ENCODE assay signal across 8 mouse cellular contexts in the genomic region with DNA sequence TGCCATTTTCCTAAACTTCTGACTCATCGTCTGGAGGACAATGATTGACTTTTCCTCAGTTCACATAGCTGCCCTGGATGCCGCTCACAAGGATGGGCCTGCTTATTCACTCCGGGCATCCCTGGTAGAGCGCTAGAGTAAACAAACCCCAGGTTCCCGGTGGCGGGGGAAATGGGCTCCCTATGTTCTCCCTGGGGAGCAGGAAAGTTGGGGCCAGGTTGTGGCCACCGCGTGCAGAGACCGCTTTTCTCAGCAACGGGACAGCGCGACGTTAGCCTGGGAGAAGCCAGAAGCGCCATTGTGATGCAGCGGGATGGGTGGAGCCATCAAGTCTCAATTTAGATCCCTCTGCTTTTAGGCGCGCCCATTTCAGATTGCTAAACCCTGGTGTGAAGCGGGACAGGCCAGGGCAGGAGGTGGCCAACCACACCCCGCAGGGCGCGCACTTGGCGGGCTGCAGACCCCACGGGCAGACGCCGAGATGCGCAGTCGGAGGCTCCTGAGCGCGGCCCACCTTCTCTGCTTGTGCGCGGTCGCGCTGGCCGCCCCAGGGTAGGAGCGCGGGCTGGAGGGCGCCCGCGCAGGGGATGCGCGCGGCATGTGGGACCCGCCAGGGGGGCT. TPM values are rescaled to one million over a fixed set of nuclear protein-coding genes. Genes with fewer than 3 reads are reported as not detected.
A peak's percentile ranks its signal among the peaks of the same experiment; 100 is the strongest.
DNase-seq lines count a peak whose midpoint lies in the region; ATAC-seq and TF ChIP-seq lines count a peak whose summit lies in the region.

A gene (plus strand): TSS at position 146 of the 621 bp plus-strand sequence.

- peak within 1 kb of the TSS; percentile 70 for H3K27ac ChIP-seq in embryonic facial prominence, embryonic 15.5 days (replicated peaks)
- H3K27ac ChIP-seq in heart, embryonic 15.5 days, result no peak within 1 kb of the TSS
- H3K27ac ChIP-seq in stomach, embryonic 15.5 days, result no peak within 1 kb of the TSS

- ATAC-seq in CD4-positive, CD25-positive, alpha-beta regulatory T cell, adult 4 months, result no peak
- ATAC-seq in G1E (ENCODE audit: extremely low read depth, insufficient number of reproducible peaks, low FRiP score, poor library complexity, severe bottlenecking), result no peak
- ATAC-seq in embryonic facial prominence, embryonic 15.5 days (ENCODE audit: insufficient number of reproducible peaks, low FRiP score, low TSS enrichment, low read depth), result peak; percentile 76
- ATAC-seq in heart, embryonic 15.5 days (replicated peaks; ENCODE audit: insufficient number of reproducible peaks, insufficient read depth, low FRiP score, low read depth), result peak; percentile 54; the same call in 1 of the 2 replicates
- peak; percentile 72; the same call in 1 of the 2 replicates for ATAC-seq in stomach, embryonic 15.5 days (ENCODE audit: insufficient read depth, low FRiP score, low read depth)

- H3K9ac ChIP-seq in embryonic facial prominence, embryonic 15.5 days, result peak within 1 kb of the TSS; percentile 62
- peak within 1 kb of the TSS; percentile 63 for H3K9ac ChIP-seq in heart, embryonic 15.5 days
- H3K9ac ChIP-seq in stomach, embryonic 15.5 days, result peak within 1 kb of the TSS; percentile 4; the same call in 1 of the 2 replicates

- H3K4me3 ChIP-seq in G1E (ENCODE audit: low read depth, low read length), result no peak within 1 kb of the TSS; the same call in 1 of the 2 replicates
- peak within 1 kb of the TSS; percentile 70 for H3K4me3 ChIP-seq in embryonic facial prominence, embryonic 15.5 days (replicated peaks)
- peak within 1 kb of the TSS; percentile 78 for H3K4me3 ChIP-seq in heart, embryonic 15.5 days
- H3K4me3 ChIP-seq in megakaryocyte, embryonic 14.5 days (replicated peaks), result peak within 1 kb of the TSS; percentile 90
- peak within 1 kb of the TSS; percentile 57 for H3K4me3 ChIP-seq in stomach, embryonic 15.5 days (replicated peaks)

- no peak for TF ChIP-seq CTCF in G1E (IDR thresholded peaks at IDR 0.05; ENCODE audit: low read depth, low read length)

- H3K9me3 ChIP-seq in G1E (replicated peaks), result peaks cover 4% of the 10 kb centered on the region; the same call in 1 of the 2 replicates
- no peaks in the 10 kb centered on the region for H3K9me3 ChIP-seq in embryonic facial prominence, embryonic 15.5 days (replicated peaks)
- H3K9me3 ChIP-seq in heart, embryonic 15.5 days (replicated peaks), result no peaks in the 10 kb centered on the region
- peaks cover 7% of the 10 kb centered on the region for H3K9me3 ChIP-seq in megakaryocyte, embryonic 14.5 days
- no peaks in the 10 kb centered on the region for H3K9me3 ChIP-seq in stomach, embryonic 15.5 days

- peak; percentile 2 for DNase-seq in CD4-positive, CD25-positive, alpha-beta regulatory T cell, adult 2 months (ENCODE audit: low read depth, low spot score)
- DNase-seq in G1E (ENCODE audit: low spot score), result no peak
- peak; percentile 18 to 22 for DNase-seq in layer of hippocampus, postnatal 36 days

- H3K36me3 ChIP-seq in G1E (replicated peaks), result no peaks in the 10 kb centered on the region
- no peaks in the 10 kb centered on the region for H3K36me3 ChIP-seq in embryonic facial prominence, embryonic 15.5 days
- no peaks in the 10 kb centered on the region for H3K36me3 ChIP-seq in heart, embryonic 15.5 days
- no peaks in the 10 kb centered on the region for H3K36me3 ChIP-seq in megakaryocyte, embryonic 14.5 days (replicated peaks; ENCODE audit: low read length)
- H3K36me3 ChIP-seq in stomach, embryonic 15.5 days, result no peaks in the 10 kb centered on the region

- WGBS in embryonic facial prominence, embryonic 15.5 days, result under 1% methylated on average over 43 of the region's 43 CpGs
- WGBS in heart, embryonic 15.5 days, result under 1% methylated on average over 43 of the region's 43 CpGs
- WGBS in stomach, embryonic 15.5 days, result under 1% methylated on average over 43 of the region's 43 CpGs

- H3K27me3 ChIP-seq in G1E (ENCODE audit: insufficient read depth, low read length), result peaks cover 35% of the 10 kb centered on the region
- no peaks in the 10 kb centered on the region for H3K27me3 ChIP-seq in embryonic facial prominence, embryonic 15.5 days
- H3K27me3 ChIP-seq in heart, embryonic 15.5 days, result peaks cover 20% of the 10 kb centered on the region
- H3K27me3 ChIP-seq in megakaryocyte, embryonic 14.5 days (replicated peaks), result peaks cover 53% of the 10 kb centered on the region
- H3K27me3 ChIP-seq in stomach, embryonic 15.5 days (replicated peaks), result no peaks in the 10 kb centered on the region

- H3K4me2 ChIP-seq in embryonic facial prominence, embryonic 15.5 days (replicated peaks), result peak within 1 kb of the TSS; percentile 89
- H3K4me2 ChIP-seq in heart, embryonic 15.5 days, result peak within 1 kb of the TSS; percentile 98
- peak within 1 kb of the TSS; percentile 83 for H3K4me2 ChIP-seq in stomach, embryonic 15.5 days

- peaks cover 14% of the 10 kb centered on the region for H3K4me1 ChIP-seq in G1E (ENCODE audit: insufficient read depth, low read depth, low read length)
- H3K4me1 ChIP-seq in embryonic facial prominence, embryonic 15.5 days, result peaks cover 23% of the 10 kb centered on the region
- H3K4me1 ChIP-seq in heart, embryonic 15.5 days (replicated peaks), result peaks cover 13% of the 10 kb centered on the region
- H3K4me1 ChIP-seq in megakaryocyte, embryonic 14.5 days, result peaks cover 9% of the 10 kb centered on the region
- 0 out of 2 replicates have a peak, but pooled peaks cover 2% of the 10 kb centered on the region for H3K4me1 ChIP-seq in stomach, embryonic 15.5 days

RNA-seq across cellular contexts. Expression of the gene that starts here (rescaled TPM):
- not detected for polyA plus RNA-seq in CD4-positive, CD25-positive, alpha-beta regulatory T cell, adult 4 months (2017; shearing (Covaris generic))
- total RNA-seq in G1E (2014; fragmentation: Nextera tagmentation) (29.0 and 35.0 TPM in 2 replicates), G1E (2017) (11.1 and 11.4 TPM in 2 replicates)
- 0.50 and 0.61 TPM in 2 replicates for polyA plus RNA-seq in G1E (2012)
- 21.2 and 21.7 TPM in 2 replicates for polyA plus RNA-seq in embryonic facial prominence, embryonic 15.5 days (2015; fragmentation: Nextera tagmentation; extraction: Ambion mirVana)
- 3.9 and 4.3 TPM in 2 replicates for polyA plus RNA-seq in heart, embryonic 15.5 days (2015; fragmentation: Nextera tagmentation; extraction: Ambion mirVana)
- total RNA-seq in layer of hippocampus, postnatal 36 days (2021), result 1 to 10 TPM; 2.9 to 3.2 TPM
- polyA plus RNA-seq in megakaryocyte, embryonic 14.5 days (2012; ENCODE audit: insufficient read depth, low replicate concordance), result 0.53 TPM in 1 of 2 replicates, not detected in the other
- polyA plus RNA-seq in stomach, embryonic 15.5 days (2015; fragmentation: Nextera tagmentation; extraction: Ambion mirVana), result 7.9 and 8.3 TPM in 2 replicates

Comparison
In these comparisons a context has a peak if more than half of its experiments do, and no peak if none do; other contexts are left out.
1. ATAC-seq: peak in embryonic facial prominence, embryonic 15.5 days (single experiment), heart, embryonic 15.5 days (single experiment) and stomach, embryonic 15.5 days (single experiment); none in CD4-positive, CD25-positive, alpha-beta regulatory T cell, adult 4 months (single experiment) and G1E (single experiment).
2. H3K9ac ChIP-seq: peak in every context shown above with its lines; median percentile 63 in heart, embryonic 15.5 days; 62 in embryonic facial prominence, embryonic 15.5 days; 4 in stomach, embryonic 15.5 days.
3. Peak in every context shown above with its lines, with median percentiles within 50 percentile points of each other: H3K4me2 ChIP-seq.